Mouse (Mus musculus): ENCODE results near the gene Zfand6. TPM values are rescaled to one million over a fixed set of nuclear protein-coding genes. Genes with fewer than 3 reads are reported as not detected.

The Zfand6 gene
- 93.0 to 116 TPM (median 97.1 TPM) in 4 replicates for total RNA-seq (2023)

DNA sequence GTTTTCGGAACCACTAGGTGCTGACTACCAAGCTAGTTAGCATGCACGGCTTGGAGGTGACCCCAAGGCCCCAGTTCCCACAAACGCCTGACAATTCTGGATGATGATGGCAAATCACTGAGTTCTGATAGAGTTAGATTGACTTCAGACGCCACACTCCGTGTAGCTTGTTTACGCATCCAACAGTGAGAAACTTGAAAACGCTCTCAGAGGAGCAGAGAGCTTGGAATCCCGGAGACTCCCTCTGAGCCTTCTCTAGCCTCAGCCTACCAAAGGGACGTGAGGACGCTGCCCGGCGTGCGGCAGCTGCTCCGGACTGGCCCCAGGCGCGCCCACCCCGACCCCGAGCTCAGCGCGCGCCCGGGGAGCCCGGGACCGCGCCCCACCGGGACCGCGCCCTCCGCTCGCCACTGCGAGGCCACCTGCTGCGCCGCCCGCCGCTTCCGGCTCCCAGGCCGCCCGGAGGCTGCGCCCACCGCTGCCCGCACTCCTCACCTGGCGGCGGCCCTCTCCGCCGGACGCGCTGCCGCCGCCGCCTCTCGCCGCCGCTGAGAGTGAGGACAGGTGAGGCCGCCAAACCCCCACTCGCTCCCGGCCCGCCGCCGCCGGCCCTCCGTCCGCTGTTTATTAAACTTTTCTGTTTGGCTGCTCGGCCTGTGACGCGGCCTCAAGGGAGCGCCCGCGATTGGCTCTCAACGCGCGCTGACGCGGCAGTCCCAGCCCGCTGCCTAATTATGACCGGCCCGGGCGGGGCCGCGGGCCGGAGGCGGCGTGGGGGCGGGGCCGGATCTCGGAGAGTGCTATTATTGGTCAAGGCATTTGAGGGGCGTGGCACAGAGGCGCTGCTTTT, at the start of gene Zfand6:
Gene Zfand6 (minus strand): TSS at position 709 of the 850 bp plus-strand sequence.

GRCm38 (mm10) chr7:84606293-84606749, 83.4 kb downstream of the Zfand6 start, which contains the start of gene Fah:
Gene Fah, minus strand, starts transcription at chr7:84606722.

Other genes starting within 250 kb of the Zfand6 start
- gene Gm2115, start 161.0 kb downstream of the Zfand6 start, total RNA-seq (2023) = not detected in 4 replicates
- gene Fah, start 83.2 kb downstream of the Zfand6 start, total RNA-seq (2023) = 1.9 to 6.0 TPM (median 3.1 TPM) in 4 replicates
- not detected in 4 replicates for gene Olfr291, start 163.6 kb upstream of the Zfand6 start, total RNA-seq (2023)